Mouse (Mus musculus) ES-E14 (cell line): ENCODE results near the gene Tfeb.

Experiments
- CHD2 ChIP-seq: IDR thresholded peaks from 2 replicates; pipeline ENCODE4 v1.6.1; 2014; ENCODE audit warnings: mild to moderate bottlenecking, low read depth, low read length, inconsistent platforms
- ZC3H11A ChIP-seq: IDR thresholded peaks from 2 replicates; pipeline ENCODE4 v1.6.1; 2012; ENCODE audit warnings: low read depth, mild to moderate bottlenecking, inconsistent platforms, low read length, borderline replicate concordance
- ZNF384 ChIP-seq: IDR thresholded peaks from 2 replicates; pipeline ENCODE4 v1.6.1; 2012; ENCODE audit warnings: low read depth, low read length, inconsistent platforms

- TF ChIP-seq ZC3H11A (peak; percentile 17; the same call in 1 of the 2 replicates), ZNF384 (no peak), CHD2 (no peak)
These were observed 66.8 kb downstream of the Tfeb start for GRCm38 (mm10) chr17:47803662-47804061.
